Mouse (Mus musculus): Measurements from ENCODE around the gene Usp17la. TPM values are rescaled to one million over a fixed set of nuclear protein-coding genes. Genes with fewer than 3 reads are reported as not detected.
"Not testable (repeated sequence)": the region's sequence is repeated elsewhere in the genome, so short reads cannot be mapped to it uniquely, and the experiment has no call there.

Usp17la gene
- not detected in 2 replicates for polyA plus RNA-seq (2015; fragmentation: Nextera tagmentation; extraction: Ambion mirVana)

- not testable (repeated sequence) for H3K4me3 ChIP-seq (replicated peaks; ENCODE audit: low read depth, low read length); H3K27ac ChIP-seq; H3K36me3 ChIP-seq (ENCODE audit: insufficient read depth, low read length); H3K4me2 ChIP-seq (ENCODE audit: low read length); H3K27me3 ChIP-seq (ENCODE audit: insufficient read depth, low read length); H3K4me1 ChIP-seq (replicated peaks; ENCODE audit: insufficient read depth, low read length); ATAC-seq (replicated peaks; ENCODE audit: low FRiP score, low read depth); DNase-seq (ENCODE audit: low spot score); H3K9ac ChIP-seq (ENCODE audit: low read depth, low read length); H3K9me3 ChIP-seq (replicated peaks; ENCODE audit: low read length)
- WGBS, result 76% methylated on average over 2 of the region's 2 CpGs
Observed at GRCm38 (mm10) chr7:104856709-104857108, at the start of gene Usp17la. Usp17la (plus strand) TSS chr7:104857009.

- H3K27me3 ChIP-seq (ENCODE audit: insufficient read depth, low read length); H3K9me3 ChIP-seq (replicated peaks; ENCODE audit: low read length); H3K4me3 ChIP-seq (replicated peaks; ENCODE audit: low read depth, low read length); H3K27ac ChIP-seq; DNase-seq (ENCODE audit: low spot score); H3K9ac ChIP-seq (ENCODE audit: low read depth, low read length); H3K4me2 ChIP-seq (ENCODE audit: low read length); ATAC-seq (replicated peaks; ENCODE audit: low FRiP score, low read depth); H3K4me1 ChIP-seq (replicated peaks; ENCODE audit: insufficient read depth, low read length); H3K36me3 ChIP-seq (ENCODE audit: insufficient read depth, low read length): not testable (repeated sequence)
- WGBS, result 85% methylated on average over 8 of the region's 8 CpGs
Observed at GRCm38 (mm10) chr7:104810335-104810734, 46.5 kb upstream of the Usp17la start.

DNA sequence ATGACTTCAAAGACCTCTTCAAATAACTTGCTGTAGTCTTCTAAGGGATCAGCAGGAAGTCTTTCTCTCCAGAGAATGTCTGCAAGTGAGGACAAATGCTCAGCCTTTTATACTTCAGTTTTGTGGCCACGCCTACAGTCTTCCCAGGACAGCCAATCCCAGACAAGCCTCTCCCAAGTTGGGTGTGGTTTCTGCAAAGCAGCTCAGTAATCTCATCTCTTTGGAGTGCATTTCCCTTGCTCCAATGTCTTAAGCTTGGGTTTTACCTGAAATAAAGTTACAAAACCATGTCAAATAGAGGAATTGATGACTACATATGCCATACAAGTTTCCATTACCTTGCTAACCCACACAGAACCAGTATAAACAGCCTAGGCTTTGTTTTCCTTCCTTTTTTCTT, 14.3 kb upstream of the Usp17la start, which contains the start of gene Usp17lb:
Gene Usp17lb, minus strand, starts transcription at position 101 of the 400 bp plus-strand sequence.
- Histone ChIP-seq H3K4me2 (ENCODE audit: low read length) (no peak within 1 kb of the TSS), H3K9me3 (replicated peaks; ENCODE audit: low read length) (no peaks in the 10 kb centered on the region), H3K4me1 (replicated peaks; ENCODE audit: insufficient read depth, low read length) (no peaks in the 10 kb centered on the region), H3K4me3 (replicated peaks; ENCODE audit: low read depth, low read length) (no peak within 1 kb of the TSS), H3K36me3 (ENCODE audit: insufficient read depth, low read length) (no peaks in the 10 kb centered on the region), H3K9ac (ENCODE audit: low read depth, low read length) (no peak within 1 kb of the TSS), H3K27me3 (ENCODE audit: insufficient read depth, low read length) (no peaks in the 10 kb centered on the region), H3K27ac (no peak within 1 kb of the TSS)
- ATAC-seq (replicated peaks; ENCODE audit: low FRiP score, low read depth), result no peak
- no peak for TF ChIP-seq CTCF (IDR thresholded peaks at IDR 0.05; ENCODE audit: low read depth)
- WGBS, result 69% methylated on average over 1 of the region's 1 CpGs
- no peak for DNase-seq (ENCODE audit: low spot score)

GRCm38 (mm10) chr7:104843731-104844287, 13.0 kb upstream of the Usp17la start:
- 79% methylated on average over 1 of the region's 1 CpGs for WGBS
- ATAC-seq (replicated peaks; ENCODE audit: low FRiP score, low read depth) (no peak), DNase-seq (ENCODE audit: low spot score) (no peak)
- no peaks in the 10 kb centered on the region for H3K4me1 ChIP-seq (replicated peaks; ENCODE audit: insufficient read depth, low read length)
- no peaks in the 10 kb centered on the region for H3K27me3 ChIP-seq (ENCODE audit: insufficient read depth, low read length)
- H3K36me3 ChIP-seq (ENCODE audit: insufficient read depth, low read length), result no peaks in the 10 kb centered on the region
- H3K4me3 ChIP-seq (replicated peaks; ENCODE audit: low read depth, low read length), result no peak overlapping the region
- no peak overlapping the region for H3K4me2 ChIP-seq (ENCODE audit: low read length)
- H3K9me3 ChIP-seq (replicated peaks; ENCODE audit: low read length), result no peaks in the 10 kb centered on the region
- no peak overlapping the region for H3K9ac ChIP-seq (ENCODE audit: low read depth, low read length)
- no peak for TF ChIP-seq CTCF (IDR thresholded peaks at IDR 0.05; ENCODE audit: low read depth)
- H3K27ac ChIP-seq, result no peak overlapping the region

DNA sequence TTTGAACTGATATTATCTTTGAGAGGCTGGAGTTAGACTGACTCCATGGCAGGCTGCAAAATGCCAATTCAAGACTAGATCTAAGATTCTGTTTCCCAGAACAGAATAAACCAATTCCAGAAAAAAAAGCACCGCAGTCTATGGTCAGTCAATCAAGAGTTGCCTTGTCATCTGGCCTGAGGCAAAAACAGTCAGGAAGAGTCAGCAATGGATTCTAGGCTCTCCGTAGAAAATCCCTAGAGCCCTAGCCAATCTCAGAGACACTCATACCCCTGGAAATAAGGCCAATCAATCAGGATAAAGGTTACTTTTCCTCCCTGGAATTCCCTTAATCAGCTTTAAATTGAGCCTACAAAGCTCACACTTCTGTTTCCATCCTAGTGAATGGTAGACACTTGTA, 5.3 kb upstream of the Usp17la start:
- H3K4me3 ChIP-seq (replicated peaks; ENCODE audit: low read depth, low read length); H3K4me1 ChIP-seq (replicated peaks; ENCODE audit: insufficient read depth, low read length); DNase-seq (ENCODE audit: low spot score); H3K27me3 ChIP-seq (ENCODE audit: insufficient read depth, low read length); H3K27ac ChIP-seq; H3K9me3 ChIP-seq (replicated peaks; ENCODE audit: low read length); ATAC-seq (replicated peaks; ENCODE audit: low FRiP score, low read depth); H3K36me3 ChIP-seq (ENCODE audit: insufficient read depth, low read length); H3K4me2 ChIP-seq (ENCODE audit: low read length); H3K9ac ChIP-seq (ENCODE audit: low read depth, low read length): not testable (repeated sequence)
- 82% methylated on average over 2 of the region's 2 CpGs for WGBS

DNA sequence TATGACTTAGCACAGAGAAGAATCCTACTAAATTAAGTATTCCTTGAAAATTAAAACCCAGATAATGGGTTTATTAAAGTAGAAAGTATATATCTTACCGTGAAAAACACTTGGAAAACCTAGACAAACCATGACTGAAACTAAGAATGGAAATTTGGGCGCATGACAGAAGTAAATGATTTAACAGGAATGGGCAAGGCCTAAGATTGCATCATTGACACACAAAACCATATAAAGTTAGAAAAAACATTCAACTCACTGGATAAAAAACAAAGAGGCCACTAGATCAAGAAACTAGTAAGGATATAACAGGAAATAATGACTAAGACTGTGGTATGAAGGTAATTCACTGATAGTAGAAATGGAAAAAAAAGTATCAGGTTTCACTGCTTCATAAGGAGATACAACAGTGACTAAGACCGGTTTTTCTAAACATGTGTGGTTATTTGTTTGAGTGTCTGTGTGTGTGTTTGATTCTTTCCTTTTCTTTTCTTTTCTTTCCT, 1.5 kb upstream of the Usp17la start:
- Histone ChIP-seq H3K9ac (ENCODE audit: low read depth, low read length) (no peak overlapping the region), H3K4me1 (replicated peaks; ENCODE audit: insufficient read depth, low read length) (no peaks in the 10 kb centered on the region), H3K4me3 (replicated peaks; ENCODE audit: low read depth, low read length) (no peak overlapping the region), H3K36me3 (ENCODE audit: insufficient read depth, low read length) (no peaks in the 10 kb centered on the region), H3K27ac (no peak overlapping the region), H3K4me2 (ENCODE audit: low read length) (no peak overlapping the region), H3K9me3 (replicated peaks; ENCODE audit: low read length) (no peaks in the 10 kb centered on the region), H3K27me3 (ENCODE audit: insufficient read depth, low read length) (no peaks in the 10 kb centered on the region)
- WGBS, result 74% methylated on average over 3 of the region's 3 CpGs
- TF ChIP-seq CTCF (IDR thresholded peaks at IDR 0.05; ENCODE audit: low read depth), result no peak
- ATAC-seq (replicated peaks; ENCODE audit: low FRiP score, low read depth) (no peak), DNase-seq (ENCODE audit: low spot score) (no peak)

DNA sequence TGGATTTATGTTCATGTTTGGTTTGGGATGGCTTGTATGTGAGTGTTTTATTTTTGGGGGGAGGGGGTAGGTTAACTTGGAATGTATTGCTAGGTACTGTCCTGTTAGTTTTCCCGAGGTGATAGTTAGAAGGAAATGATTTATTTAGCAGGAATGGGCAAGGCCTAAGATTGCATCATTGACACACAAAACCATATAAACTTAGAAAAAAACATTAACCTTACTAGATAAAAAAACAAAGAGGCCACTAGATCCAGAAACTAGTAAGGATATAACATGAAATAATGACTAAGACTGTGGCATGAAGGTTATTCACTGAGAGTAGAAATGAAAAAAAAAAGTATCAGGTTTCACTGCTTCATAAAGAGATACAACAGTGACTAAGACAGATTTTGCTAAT, 874 bp downstream of the Usp17la start:
- no peak for ATAC-seq (replicated peaks; ENCODE audit: low FRiP score, low read depth)

More for the DNA sequence above, 874 bp downstream of the Usp17la start:
- no peak overlapping the region for H3K4me3 ChIP-seq (replicated peaks; ENCODE audit: low read depth, low read length)
- no peaks in the 10 kb centered on the region for H3K9me3 ChIP-seq (replicated peaks; ENCODE audit: low read length)
- H3K27me3 ChIP-seq (ENCODE audit: insufficient read depth, low read length), result no peaks in the 10 kb centered on the region
- 41% methylated on average over 1 of the region's 1 CpGs for WGBS
- H3K9ac ChIP-seq (ENCODE audit: low read depth, low read length), result no peak overlapping the region
- no peaks in the 10 kb centered on the region for H3K4me1 ChIP-seq (replicated peaks; ENCODE audit: insufficient read depth, low read length)
- H3K27ac ChIP-seq, result no peak overlapping the region
- H3K36me3 ChIP-seq (ENCODE audit: insufficient read depth, low read length), result no peaks in the 10 kb centered on the region
- H3K4me2 ChIP-seq (ENCODE audit: low read length), result no peak overlapping the region
- no peak for TF ChIP-seq CTCF (IDR thresholded peaks at IDR 0.05; ENCODE audit: low read depth)
- DNase-seq (ENCODE audit: low spot score), result no peak

Data from kidney, postnatal 0 days (tissue).